Mouse (Mus musculus) Patski (cell line): ENCODE results near the gene 1700047I17Rik2. TPM values are rescaled to one million over a fixed set of nuclear protein-coding genes. Genes with fewer than 3 reads are reported as not detected.

ENCODE experiments used
- polyA plus RNA-seq: library from polyadenylated mRNA; unstranded; gene quantifications from one replicate; pipeline ENCODE4 v1.2.3, GENCODE M21; 2021

The 1700047I17Rik2 gene
- polyA plus RNA-seq, 1 experiment from 2014 or later, result not detected

Other genes starting within 250 kb of the 1700047I17Rik2 start
- gene Gm20403, start 213.1 kb upstream of the 1700047I17Rik2 start, polyA plus RNA-seq, result 0.36 TPM
- gene Baz1a, start 185.2 kb upstream of the 1700047I17Rik2 start, polyA plus RNA-seq, result 20.4 TPM
- gene 2700097O09Rik, start 119.5 kb upstream of the 1700047I17Rik2 start, polyA plus RNA-seq, result 14.3 TPM
- 93.6 TPM for gene Srp54a, start 119.3 kb upstream of the 1700047I17Rik2 start, polyA plus RNA-seq
- gene Fam177a, start 75.1 kb upstream of the 1700047I17Rik2 start, polyA plus RNA-seq, result 12.3 TPM
- 37.6 TPM for gene Srp54b, start 44.5 kb upstream of the 1700047I17Rik2 start, polyA plus RNA-seq
- 45.6 TPM for gene Srp54c, start 30.6 kb downstream of the 1700047I17Rik2 start, polyA plus RNA-seq
- gene 1110008L16Rik, start 100.0 kb downstream of the 1700047I17Rik2 start, polyA plus RNA-seq, result 18.7 TPM
- gene Ppp2r3c, start 103.4 kb downstream of the 1700047I17Rik2 start, polyA plus RNA-seq, result 20.4 TPM
- gene Psma6, start 184.6 kb downstream of the 1700047I17Rik2 start, polyA plus RNA-seq, result 212 TPM